Mouse (Mus musculus) stomach, postnatal 0 days (tissue): ENCODE measurements at regions not wholly inside any gene's neighbourhood (a gene's known extent, or its start where the extent isn't known, plus 50 kb on each side); places are given as distances from the start of the nearest gene placed in this dataset.

Experiments
- CTCF ChIP-seq: IDR thresholded peaks from 2 replicates; pipeline ENCODE4 v1.5.1; 2016; ENCODE audit warnings: antibody characterized with exemption, low read depth, mild to moderate bottlenecking, moderate library complexity
- EP300 ChIP-seq: optimal IDR thresholded peaks from 2 replicates; pipeline ENCODE3; 2016; ENCODE audit warnings: antibody characterized with exemption

GRCm38 (mm10) chr6:117060688-117061087, 107.6 kb upstream of the Cxcl12 start:
- TF ChIP-seq CTCF = no peak
- TF ChIP-seq EP300 = no peak
